Mouse (Mus musculus) adipose tissue, adult 10 weeks (tissue): ENCODE data around the gene Nog. TPM values are rescaled to one million over a fixed set of nuclear protein-coding genes. Genes with fewer than 3 reads are reported as not detected.

Source experiments
- polyA plus RNA-seq: library from polyadenylated mRNA; stranded (reverse); fragments of 350-450 nt; fragmentation: Illumina TruSeq; extraction: RNeasy Lipid Tissue Mini Kit (QIAGEN cat#74804); gene quantifications from one replicate; pipeline ENCODE4 v1.2.3, GENCODE M21; 2014; ENCODE audit warnings: low read depth, low replicate concordance

Nog gene
- polyA plus RNA-seq, result 2.0 TPM

DNA sequence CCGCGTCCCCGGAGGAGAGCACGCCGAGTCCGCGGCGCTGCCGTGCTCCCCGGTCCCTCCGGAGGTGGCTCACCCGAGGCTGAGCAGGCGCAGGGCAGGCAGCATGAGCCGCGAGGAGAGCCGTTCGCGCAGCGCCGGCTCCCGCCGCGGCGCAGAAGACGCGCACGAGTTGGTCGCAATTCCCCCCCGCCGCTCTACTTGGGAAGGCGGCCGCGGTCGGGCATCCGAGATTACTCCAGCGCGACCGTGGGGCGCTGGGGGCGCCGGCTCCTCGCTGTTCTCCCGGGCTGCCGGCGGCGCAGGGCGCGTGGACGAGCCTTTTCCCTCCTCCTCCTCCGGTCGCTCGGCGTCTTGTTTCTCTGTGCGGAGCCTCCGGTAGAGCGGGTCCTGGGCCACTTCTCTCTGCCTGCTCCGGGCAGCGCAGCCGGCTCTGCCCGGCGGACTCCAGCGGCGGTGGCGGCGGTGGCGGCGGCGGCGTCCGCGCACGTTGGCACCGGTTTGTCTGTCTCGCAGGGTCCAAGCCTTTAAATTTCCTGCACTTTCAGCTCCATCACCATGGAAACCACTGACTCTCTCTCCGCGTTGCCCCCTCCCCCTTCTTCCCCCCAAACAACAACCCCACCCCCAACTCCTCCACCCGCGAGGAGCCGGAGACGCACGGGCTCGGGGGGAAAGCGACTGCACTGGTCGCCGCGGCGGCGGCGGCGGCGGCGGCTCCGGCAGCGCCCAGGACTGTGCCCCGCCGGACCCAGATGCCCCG is at the start of gene Nog:
Gene Nog, minus strand, starts transcription at position 277 of the 760 bp plus-strand sequence.

Other genes starting within 250 kb of the Nog start
- 6.5 TPM for gene Dgke, start 235.5 kb downstream of the Nog start, polyA plus RNA-seq
- 1.3 TPM for gene Gm525, start 228.5 kb downstream of the Nog start, polyA plus RNA-seq